Mouse (Mus musculus) adrenal gland, adult 8-10 months (tissue): ENCODE results near the gene Cnpy2. TPM values are rescaled to one million over a fixed set of nuclear protein-coding genes. Genes with fewer than 3 reads are reported as not detected.
A peak's percentile ranks its signal among the peaks of the same experiment; 100 is the strongest.
"Not testable (repeated sequence)": the region's sequence is repeated elsewhere in the genome, so short reads cannot be mapped to it uniquely, and the experiment has no call there.

Experiments
- DNase-seq: peaks from one replicate; pipeline ENCODE4 v3.0.0; 2022
- total RNA-seq, 4 experiments: library from RNA; stranded (reverse); gene quantifications; 2 replicates each; pipeline ENCODE4 v1.2.4; 2022

The Cnpy2 gene
- total RNA-seq: 100 to 1,000 TPM; 172 to 202 (median 177) TPM

DNA sequence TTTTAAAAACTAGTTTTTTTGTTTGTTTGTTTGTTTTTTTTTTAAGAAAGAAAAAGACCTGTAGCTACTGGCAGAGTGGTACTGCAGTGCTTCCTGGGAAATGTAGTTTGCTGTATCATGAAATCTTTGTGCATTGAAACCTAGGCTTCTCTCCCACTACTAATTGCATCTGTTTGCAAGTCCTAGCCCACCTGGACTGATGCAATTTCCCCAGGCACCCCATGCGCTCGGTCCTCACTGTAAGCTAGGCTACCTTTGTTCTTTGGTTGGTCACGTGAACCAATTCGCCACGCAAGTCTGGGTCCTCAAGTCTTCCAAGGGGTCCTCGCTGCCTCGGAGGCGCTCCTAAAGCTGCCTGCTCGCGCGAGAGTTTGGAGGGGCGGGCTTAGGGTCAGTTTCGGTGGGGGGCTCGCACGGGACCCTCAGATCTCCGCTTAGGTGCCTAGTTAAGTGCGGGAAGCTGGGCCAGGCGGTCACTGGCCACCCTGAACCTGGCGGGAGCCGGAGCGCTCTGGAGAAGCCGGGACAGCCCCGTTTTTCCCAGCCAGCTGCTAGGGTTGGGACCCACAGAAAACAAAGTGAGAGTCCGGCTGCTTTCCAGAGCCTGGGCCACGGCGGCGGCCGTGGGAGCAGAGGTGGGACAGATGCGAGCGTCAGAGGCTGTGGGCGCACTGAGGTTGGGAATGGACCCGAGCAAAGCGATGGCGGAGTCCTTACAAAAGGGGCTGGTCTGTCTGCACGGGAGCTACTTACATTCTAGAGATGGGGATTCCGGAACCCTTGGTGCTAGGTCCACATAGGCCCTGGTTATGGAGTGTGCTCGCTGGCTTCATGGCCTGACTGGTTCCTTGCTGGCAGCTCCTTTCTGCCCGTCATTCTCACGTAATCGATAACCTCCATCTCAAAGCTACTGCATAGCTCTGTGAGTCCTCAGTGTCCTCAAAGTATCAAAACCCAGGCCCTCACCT, at the start of gene Cnpy2:
Gene Cnpy2 (plus strand): TSS at position 319 of the 968 bp plus-strand sequence.
- DNase-seq: peak; percentile 77

DNA sequence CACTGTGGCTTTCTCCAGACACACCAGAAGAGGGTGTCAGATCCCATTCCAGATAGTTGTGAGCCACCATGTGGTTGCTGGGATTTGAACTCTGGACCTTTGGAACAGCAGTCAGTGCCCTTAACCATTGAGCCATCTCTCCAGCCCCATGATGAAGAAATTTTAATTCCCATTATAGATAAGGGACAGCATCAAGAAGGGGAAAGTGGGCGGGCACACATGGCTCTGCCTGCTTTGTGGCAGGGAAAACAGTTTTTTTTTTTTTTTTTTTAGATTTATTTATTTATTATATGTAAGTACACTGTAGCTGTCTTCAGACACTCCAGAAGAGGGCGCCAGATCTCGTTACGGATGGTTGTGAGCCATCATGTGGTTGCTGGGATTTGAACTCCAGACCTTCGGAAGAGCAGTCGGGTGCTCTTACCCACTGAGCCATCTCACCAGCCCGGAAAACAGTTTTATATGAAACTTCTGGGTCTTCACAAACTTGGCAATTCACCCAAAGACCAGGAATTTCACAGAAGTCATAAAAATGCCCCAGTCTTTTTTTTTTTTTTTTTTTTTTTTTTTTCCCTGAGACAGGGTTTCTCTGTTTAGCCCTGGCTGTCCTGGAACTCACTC, 49.3 kb upstream of the Cnpy2 start:
- DNase-seq: not testable (repeated sequence)

DNA sequence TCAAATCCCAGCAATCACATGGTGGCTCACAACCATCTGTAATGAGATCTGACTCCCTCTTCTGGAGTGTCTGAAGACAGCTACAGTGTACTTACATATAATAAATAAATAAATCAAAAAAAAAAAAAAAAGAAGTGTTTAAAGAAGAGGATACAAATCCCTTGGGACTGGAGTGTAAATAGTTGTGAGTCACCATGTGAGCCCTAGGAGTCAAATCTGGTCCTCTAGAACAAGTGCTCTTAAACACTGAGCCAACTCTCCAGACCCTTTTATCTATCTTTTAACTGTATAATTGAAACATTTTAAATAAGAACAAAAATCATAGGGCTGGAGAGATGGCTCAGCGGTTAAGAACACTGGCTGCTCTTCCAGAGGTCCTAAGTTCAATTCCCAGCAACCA, 46.9 kb upstream of the Cnpy2 start:
- not testable (repeated sequence) for DNase-seq

DNA sequence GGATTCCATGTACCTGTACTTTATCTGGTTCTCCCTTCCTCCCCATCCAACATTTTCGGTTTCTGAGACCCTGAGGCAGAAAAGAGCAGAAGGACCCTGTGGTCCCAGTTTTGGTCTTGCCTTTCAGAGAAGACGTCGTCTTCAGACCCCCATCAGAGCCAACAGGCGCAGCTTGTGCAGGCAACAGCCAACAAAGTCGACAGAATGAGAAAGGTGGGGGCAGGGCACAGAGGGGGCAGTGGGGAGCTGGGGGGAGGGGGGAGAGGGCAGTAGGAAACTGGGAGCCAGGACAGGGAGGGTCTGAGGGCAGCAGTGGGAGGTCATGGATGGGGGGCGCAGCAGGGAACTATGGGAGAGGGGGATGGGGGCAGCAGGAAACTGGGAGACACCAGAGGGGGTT, 44.1 kb upstream of the Cnpy2 start:
- no peak for DNase-seq

DNA sequence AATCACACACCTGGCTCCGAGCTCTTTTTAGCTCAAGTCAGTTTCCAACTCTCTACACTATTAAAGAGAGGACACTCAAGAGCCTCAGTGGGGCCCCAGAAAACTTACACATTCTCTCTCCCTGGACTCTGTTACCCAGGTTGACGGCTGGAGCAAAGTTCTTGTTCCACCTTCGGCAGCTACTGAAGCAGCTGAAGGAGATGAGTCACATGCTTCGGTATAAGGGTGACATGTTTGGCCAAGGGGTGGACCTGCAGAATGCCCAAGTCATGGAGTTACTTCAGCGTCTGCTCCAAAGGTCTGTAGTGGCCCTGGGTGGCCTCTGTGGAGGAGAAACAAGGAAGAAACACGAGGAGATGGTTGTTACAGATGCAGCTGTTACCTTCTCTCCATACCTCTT, 41.3 kb upstream of the Cnpy2 start:
- DNase-seq: no peak

DNA sequence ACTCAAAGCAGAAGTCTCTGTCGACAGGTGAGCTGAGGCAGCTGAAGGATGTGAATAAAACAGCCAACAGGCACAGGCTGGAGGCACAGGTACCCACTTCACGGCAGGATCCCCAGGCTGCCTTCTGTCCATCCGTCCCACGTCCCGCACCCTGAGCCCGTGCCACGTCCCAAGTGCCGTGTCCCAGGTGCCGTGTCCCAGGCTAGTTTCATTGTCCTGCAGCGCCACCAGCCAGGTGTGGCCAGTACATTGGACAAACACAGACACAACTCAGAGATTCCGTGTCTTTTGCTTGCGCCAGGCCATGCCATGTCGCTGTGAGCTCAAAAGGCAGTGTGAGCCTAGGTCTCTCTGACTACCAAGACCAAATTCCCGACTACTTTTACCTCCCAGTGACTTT, 40.6 kb upstream of the Cnpy2 start:
- no peak for DNase-seq

DNA sequence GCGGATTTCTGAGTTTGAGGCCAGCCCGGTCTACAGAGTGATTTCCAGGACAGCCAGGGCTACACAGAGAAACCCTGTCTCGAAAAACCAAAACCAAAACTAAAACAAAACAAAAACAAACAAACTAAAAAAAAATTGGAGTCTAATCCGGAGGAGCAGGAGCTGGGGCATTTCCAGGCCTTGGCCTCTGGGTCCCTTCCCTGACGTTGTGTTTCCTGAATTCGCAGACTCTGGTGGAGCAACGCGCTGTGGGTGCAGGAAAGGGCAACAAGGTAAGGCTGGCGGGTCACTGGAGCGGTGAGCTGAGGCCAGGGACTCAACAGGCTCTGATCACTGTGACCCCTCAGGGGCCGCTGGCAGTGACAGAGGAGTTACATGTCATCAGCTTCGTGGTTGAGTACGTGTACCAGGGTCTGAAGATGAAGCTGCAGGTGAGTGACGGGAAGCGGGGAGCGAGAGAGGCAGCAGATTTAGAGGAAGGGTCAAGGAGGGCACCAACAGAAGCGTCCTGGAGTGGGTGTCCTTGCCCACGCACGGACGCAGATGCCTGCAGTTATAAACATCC, 39.3 kb upstream of the Cnpy2 start:
- no peak for DNase-seq

DNA sequence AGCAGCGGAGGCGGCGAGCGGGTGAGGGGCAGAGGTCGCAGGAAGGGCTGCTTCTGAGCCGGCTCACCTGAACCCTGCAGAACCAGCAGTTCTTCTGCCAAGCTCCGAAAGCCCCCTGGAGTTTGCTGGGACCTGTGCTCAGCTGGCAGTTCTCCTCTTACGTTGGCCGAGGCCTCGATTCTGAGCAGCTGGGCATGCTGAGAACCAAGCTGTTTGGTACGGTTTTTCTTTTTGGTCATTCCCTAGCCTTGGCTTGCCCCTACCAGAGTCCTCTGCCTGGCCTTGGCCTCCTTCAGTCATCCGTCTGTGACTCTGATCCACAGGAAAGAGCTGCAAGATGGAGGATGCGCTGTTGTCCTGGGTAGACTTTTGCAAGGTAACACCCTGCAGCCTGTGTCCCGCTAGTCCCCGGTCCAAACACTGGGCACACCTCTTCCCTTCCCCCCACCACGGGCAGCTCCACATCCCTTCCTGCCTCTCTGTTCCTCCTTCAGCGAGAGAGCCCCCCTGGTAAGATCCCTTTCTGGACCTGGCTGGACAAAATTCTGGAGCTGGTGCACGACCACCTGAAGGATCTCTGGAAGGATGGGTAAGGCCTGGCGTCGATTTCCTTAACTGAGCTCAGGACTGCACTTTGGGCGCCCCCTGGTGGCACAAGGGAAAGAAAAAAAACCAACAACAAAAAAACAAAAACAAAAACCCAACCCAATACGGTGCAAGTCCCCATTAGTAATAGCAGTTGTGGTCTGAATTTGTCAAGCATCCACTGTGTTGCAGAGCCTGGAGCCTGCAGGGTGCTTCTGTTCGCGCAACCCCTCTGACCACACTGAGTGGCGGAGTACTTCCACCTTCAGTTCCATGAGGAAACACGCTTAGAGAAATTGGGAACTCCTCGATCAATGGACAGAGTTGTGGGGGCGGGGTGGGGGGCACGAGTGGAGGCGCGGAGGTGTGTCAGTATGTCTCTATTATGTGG, 38.4 kb upstream of the Cnpy2 start:
- DNase-seq: peak; percentile 46

DNA sequence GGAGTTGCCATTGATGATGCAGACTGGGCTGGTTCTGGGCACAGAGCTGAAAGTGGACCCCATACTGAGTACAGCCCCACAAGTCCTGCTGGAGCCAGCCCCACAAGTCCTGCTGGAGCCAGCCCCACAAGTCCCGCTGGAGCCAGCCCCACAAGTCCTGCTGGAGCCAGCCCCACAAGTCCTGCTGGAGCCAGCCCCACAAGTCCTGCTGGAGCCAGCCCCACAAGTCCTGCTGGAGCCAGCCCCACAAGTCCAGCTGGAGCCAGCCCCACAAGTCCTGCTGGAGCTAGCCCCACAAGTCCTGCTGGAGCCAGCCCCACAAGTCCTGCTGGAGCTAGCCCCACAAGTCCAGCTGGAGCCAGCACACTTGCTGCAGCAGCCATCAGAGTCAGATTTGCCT, 31.7 kb upstream of the Cnpy2 start:
- DNase-seq: not testable (repeated sequence)

DNA sequence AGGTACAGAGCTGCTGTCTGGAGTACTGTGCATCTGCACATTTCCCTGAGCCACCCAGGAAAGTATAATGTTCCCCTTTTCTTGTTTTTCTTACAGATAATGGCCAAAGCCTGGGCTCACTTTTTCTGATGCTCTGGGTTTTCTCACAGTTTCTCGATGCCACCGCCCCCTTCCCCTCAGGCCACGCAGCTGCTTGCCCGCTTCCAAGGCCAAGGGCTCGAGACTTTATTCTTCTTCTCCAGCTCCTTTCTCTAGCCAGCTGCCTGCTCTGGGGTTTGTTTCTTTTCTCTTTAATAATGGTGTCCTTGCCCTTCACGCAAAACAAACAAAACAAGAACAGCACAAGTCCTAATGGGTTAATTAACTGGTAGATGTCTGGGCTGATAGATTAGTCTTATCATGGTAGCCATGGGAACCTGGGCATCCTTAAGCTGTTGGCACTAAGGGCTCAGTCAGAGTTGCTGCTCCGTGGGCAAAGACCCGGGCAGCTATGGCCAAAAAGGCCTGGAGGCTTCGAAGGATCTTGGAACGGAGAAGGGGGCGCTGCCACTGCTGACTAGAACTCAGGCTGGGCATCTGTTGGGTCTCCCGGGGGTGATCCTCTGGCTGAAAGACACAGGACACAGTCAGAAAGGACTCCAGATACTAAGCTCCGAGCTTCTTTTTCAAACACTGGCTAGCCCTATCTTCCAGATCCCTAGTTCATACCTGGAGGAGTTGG, 25.7 kb upstream of the Cnpy2 start:
- DNase-seq: no peak

DNA sequence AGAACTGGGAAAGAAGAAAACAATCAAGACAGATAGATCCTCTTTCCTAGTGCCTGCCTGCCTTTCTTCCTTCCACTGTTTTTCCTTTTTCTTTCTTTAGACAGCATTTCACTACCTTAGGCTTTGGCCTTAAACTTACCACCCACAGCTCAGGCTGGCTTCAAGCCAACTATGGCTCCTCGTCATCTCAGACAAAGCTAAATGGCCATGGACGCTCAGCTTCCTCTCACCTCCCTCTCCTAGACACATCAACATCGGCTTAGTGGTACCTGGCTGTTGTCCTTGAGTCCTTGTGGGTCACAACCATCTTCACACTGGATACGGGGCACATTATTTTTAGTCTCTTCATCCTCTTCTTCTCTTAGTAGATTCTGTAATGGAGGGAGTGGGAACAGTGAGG, 25.0 kb upstream of the Cnpy2 start:
- no peak for DNase-seq

DNA sequence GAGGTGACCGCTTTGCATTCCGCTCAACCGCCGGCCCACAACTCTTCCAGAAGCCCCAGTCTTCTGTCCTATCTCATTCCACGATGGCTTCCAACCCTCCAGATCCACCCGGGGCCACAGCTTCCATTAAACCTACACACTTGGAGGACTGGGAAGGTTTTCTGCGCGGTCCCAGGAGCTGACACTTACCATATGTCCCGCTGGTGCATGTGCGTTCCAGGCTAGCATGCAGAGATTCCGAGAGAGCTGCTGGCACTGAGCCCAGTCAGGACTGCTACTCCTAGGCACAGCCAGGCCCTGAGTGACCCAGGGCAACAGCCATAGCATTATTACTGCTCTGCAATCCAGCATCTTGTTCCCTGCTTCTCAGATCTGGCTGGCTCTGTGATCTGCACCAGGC, 24.6 kb upstream of the Cnpy2 start:
- DNase-seq: no peak

DNA sequence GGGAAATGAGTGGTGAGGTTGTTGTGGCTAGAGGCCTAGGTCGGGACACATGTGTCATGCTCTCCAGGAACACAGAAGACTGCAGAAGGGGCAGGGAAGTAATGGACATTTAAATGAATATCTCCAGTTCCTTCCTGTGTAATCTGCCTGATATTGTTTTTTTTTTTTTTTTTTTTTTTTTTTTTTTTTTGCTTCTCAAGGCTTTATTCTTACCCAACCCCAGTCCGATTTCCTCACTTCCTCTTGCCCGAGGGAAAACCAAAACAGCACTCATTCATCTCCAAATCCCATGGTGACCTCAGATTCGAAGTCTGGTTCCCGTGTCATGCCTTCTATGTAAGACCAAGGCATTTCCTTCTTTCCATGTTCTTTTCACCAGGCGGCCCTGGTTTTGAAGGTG, 24.0 kb upstream of the Cnpy2 start:
- DNase-seq: no peak

DNA sequence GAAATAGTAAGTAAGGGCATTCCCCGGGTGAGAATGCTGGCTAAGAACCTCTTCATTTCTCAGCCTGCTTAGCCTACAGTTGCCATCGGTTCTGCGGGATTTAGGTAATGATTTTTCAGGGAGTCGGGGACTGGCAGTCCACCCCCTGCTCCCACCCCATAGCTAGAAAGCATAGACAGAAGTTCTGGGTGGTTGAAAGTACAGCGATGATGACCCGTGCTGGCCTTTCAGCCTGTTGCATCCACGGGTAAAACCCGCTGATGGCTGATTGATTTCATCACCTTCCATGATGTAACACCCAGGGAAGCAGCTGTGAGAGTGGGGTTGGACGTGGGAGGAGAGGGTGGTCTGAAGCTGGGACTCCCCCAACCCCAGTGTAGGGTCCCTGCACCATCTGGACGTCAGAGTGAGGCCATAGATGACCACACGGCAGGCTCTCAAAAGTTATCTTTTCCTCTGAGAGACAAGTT, 23.5 kb upstream of the Cnpy2 start, which contains the start of gene Il23a:
Gene Il23a (minus strand): TSS at position 51 of the 470 bp plus-strand sequence.
- no peak for DNase-seq

DNA sequence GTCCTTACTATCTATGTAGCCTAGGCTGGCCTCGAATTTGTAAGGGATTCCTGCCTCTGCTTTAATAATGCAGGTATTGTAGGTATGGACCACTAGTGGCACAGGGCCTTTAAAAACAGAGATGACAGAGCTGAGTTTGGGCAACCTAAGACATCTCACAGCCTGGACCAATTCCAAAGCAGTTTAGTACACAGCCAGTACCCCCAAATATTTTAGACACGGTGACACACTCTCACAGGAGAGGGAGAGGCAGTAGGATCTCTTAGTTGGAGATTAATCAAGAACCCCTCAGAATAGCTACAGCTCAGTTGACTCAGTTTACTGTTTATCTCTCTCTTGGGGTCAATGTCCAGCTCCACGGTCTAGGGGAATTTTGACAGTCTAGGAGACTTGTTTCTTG, 19.9 kb upstream of the Cnpy2 start:
- no peak for DNase-seq

DNA sequence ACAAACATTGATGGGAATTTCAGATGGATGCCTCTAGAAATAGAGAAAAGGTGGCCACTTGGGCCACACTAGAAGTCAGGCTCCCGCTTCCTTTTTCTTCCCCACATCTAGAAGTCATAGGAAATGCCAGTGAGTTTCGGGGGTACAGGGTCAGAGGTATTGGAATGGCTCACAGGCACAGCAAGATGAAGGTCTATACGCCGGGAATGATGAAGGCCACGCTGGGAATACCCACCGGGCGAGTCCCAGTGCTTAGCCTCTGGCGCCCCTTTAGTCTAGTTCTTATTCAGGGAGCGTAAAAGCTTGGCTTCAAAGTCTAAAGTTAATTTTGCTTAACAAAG, 19.5 kb upstream of the Cnpy2 start:
- no peak for DNase-seq

DNA sequence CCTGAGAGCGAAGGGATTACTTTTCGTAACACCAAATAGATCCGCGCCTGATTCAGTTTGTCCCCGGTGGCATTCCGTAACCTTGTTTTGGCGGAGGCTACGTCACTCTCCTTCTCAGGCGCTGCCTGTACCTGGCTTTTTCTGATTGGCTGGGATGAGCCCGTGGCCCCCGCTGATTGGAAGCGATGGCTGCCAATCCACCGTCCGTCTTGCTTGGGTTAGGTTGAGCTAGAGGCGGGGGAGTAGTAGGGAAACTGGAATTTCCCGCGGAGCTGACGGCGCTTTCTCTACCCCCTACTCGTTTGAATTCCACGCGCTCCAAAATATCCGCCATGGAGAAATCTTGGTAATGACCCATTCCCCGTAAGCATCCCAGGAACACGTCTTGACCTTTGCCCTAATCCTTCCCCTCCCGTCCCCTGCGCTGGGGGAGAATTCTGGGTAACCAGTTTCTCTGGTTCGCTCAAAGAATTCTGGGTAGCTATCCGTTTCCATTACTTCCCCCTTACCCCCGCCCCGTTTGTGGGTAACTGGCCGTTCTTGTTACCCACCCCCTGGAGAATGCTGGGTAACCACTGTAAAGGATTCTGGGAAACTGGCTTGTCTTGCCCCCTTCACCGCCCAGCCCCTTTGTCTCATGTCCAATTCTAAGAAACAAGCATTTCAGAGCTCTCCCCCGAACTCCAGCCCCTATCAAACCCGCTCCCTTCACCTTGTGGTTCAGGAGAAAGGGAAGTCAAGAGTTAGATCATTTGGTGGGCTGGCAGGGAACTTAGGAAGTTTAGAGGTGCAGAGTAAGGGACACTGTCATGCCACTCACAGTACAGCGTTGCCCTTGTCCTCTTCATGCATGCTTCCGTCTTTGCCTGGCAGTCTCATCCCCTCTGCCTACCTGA, 18.9 kb upstream of the Cnpy2 start, which contains the start of gene Pan2:
Gene Pan2 (plus strand): TSS at position 210 of the 896 bp plus-strand sequence.
- peak; percentile 99 for DNase-seq

DNA sequence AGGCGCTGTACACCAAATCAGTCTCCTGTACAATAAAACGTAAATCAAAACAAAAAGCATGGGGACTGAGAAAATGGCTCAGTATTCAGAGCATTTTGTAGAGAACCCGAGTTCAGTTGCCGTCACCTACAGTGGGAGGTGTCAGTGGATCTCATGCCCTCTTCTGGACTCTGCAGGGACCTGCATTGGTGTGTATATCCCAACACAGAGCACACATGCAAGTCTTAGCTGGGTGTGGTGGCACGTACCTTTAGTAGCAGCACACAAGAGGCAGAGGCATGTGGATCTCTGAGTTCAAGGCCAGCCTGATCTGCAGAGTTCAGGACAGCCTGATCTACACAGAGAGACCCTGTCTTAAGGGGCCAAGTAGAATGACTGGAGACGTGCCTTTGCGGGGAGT, 12.6 kb upstream of the Cnpy2 start:
- no peak for DNase-seq

DNA sequence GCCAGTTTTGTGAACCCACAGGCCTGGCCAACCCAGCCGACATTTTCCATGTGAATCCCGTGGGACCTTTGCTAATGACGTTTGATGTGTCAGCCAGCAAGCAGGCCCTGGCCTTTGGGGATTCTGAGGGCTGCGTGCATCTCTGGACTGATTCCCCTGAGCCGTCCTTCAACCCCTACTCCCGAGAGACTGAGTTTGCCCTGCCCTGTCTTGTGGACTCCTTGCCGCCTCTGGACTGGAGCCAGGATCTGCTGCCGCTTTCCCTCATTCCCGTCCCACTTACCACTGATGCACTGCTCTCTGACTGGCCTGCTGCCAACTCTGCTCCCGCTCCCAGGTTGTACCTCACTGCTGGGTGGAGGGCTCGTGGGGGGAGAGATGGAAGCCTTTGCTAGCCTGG, 12.1 kb upstream of the Cnpy2 start:
- DNase-seq: peak; percentile 67

DNA sequence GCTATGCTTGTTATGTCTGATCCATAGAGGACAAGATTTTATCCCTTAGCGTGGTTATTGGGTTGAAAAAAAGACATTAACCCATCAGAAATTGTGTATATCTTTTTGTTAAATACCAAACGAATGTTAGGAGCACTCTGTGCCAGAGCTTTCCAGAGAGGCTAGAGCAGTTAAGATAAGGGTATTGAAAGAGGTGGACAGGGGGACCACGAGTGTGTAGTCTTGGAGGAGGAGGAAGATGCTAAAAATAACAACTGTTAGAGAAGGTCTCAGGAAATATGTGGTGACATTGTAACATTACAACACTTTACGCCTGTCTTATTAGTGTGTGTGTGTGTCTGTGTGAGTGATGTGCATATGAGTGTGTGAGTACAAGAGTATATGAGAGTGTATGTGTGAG, 11.4 kb upstream of the Cnpy2 start:
- no peak for DNase-seq
